Mouse (Mus musculus) gastrocnemius, adult 18-20 months (tissue): Measurements from ENCODE around the gene Mettl24. TPM values are rescaled to one million over a fixed set of nuclear protein-coding genes. Genes with fewer than 3 reads are reported as not detected.

Source experiments
- total RNA-seq, 2 experiments: library from RNA; stranded (reverse); gene quantifications; 2 replicates each; pipeline ENCODE4 v1.2.3; 2021

The Mettl24 gene
- total RNA-seq, 2 experiments from 2014 or later: 0.14 to 0.66 TPM

Other genes starting within 250 kb of the Mettl24 start
- not detected for gene Slc22a16, start 112.9 kb upstream of the Mettl24 start, total RNA-seq
- 10 to 100 TPM; 19.9 to 20.8 TPM for gene Ddo, start 53.3 kb upstream of the Mettl24 start, total RNA-seq
- gene Cdc40, start 200.0 kb downstream of the Mettl24 start, total RNA-seq: 1 to 10 TPM; 6.5 to 7.4 TPM
- gene Wasf1, start 200.2 kb downstream of the Mettl24 start, total RNA-seq: under 1 TPM; 0.11 to 0.24 TPM